Mouse (Mus musculus) spleen, adult 2 months (tissue): ENCODE measurements around the gene Gpr183.

Experiments used
- CTCF ChIP-seq: fragments of 200-500 bp; IDR thresholded peaks from 2 replicates; pipeline ENCODE4 v1.5.1; 2011; ENCODE audit warnings: mild to moderate bottlenecking, inconsistent platforms; ENCODE audit not compliant: insufficient read depth, insufficient read length, insufficient replicate concordance; ENCODE audit errors: extremely low read depth
- POLR2A ChIP-seq: fragments of 200-500 bp; IDR thresholded peaks from 2 replicates; pipeline ENCODE4 v1.6.1; 2011; ENCODE audit warnings: low read depth, low read length, inconsistent platforms

DNA sequence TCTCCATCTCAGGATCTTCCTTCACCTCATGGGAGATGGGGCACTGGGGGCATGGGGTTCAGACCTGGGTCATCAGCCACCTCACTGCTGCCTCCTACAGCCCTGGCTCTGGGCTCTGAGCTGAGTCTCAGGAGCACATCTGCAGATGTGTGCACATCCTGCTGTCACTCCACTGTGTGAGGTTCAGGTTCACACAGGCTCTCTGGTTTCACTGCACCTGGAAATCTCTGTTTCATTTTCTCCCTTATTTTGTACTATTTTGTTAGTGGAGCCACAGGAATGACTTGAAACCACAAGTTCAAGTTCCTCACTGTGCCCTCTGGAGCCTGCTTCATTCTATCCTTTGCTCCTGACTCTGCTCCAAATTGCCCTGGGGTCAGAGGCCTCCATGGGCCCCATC lies 26.9 kb upstream of the Gpr183 start:
- TF ChIP-seq CTCF: no peak
- no peak for TF ChIP-seq POLR2A
